Mouse (Mus musculus): ENCODE measurements at regions not wholly inside any gene's neighbourhood (a gene's known extent, or its start where the extent isn't known, plus 50 kb on each side); places are given as distances from the start of the nearest gene placed in this dataset.
A peak's percentile ranks its signal among the peaks of the same experiment; 100 is the strongest.

GRCm38 (mm10) chr4:119018573-119018972, 57.2 kb downstream of the Lao1 start:
- Histone ChIP-seq H3K36me3 (no peaks in the 10 kb centered on the region), H3K27me3 (no peaks in the 10 kb centered on the region), H3K4me3 (no peak overlapping the region), H3K9ac (replicated peaks) (no peak overlapping the region), H3K4me2 (replicated peaks) (no peak overlapping the region), H3K27ac (replicated peaks) (no peak overlapping the region), H3K9me3 (no peaks in the 10 kb centered on the region), H3K4me1 (peaks cover 10% of the 10 kb centered on the region)
- 65% methylated on average over 6 of the region's 6 CpGs for WGBS
- ATAC-seq (replicated peaks), result no peak

- WGBS, result 38% methylated on average over 12 of the region's 12 CpGs
- no peak overlapping the region for H3K9ac ChIP-seq (replicated peaks)
- H3K36me3 ChIP-seq, result no peaks in the 10 kb centered on the region
- no peaks in the 10 kb centered on the region for H3K9me3 ChIP-seq
- H3K4me3 ChIP-seq, result no peak overlapping the region
- no peaks in the 10 kb centered on the region for H3K27me3 ChIP-seq
- peak; percentile 55 for ATAC-seq (replicated peaks)
- H3K4me1 ChIP-seq, result peaks cover 10% of the 10 kb centered on the region
- H3K27ac ChIP-seq (replicated peaks), result peak overlapping the region; percentile 59
- H3K4me2 ChIP-seq (replicated peaks), result no peak overlapping the region; the same call in 1 of the 2 replicates
Observed at GRCm38 (mm10) chr4:119019013-119019781, 57.8 kb downstream of the Lao1 start.

DNA sequence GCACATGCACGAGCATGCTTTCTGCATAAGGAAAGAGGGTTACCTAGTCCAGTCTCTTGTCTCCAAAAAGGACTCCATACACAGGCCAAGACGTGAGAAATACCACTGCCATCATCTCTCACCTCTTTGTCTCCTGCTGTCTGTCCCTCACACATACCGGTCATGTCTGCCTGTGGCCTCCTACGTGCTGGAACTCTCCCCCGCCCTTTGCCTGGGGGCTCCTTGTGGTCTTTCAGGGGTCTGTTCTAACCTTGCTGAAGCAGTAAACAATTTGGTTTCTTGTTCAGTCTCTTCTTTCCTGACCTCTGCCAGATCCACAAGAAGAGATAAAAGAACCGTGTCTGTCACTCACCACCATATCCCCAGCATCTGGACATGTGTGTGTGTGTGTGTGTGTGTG, 61.0 kb downstream of the Lao1 start:
- Histone ChIP-seq H3K36me3 (no peaks in the 10 kb centered on the region), H3K27ac (replicated peaks) (no peak overlapping the region), H3K9ac (replicated peaks) (no peak overlapping the region), H3K4me3 (no peak overlapping the region), H3K27me3 (no peaks in the 10 kb centered on the region), H3K4me2 (replicated peaks) (no peak overlapping the region), H3K9me3 (no peaks in the 10 kb centered on the region), H3K4me1 (peaks cover 10% of the 10 kb centered on the region)
- WGBS, result 70% methylated on average over 6 of the region's 6 CpGs
- no peak for ATAC-seq (replicated peaks)

DNA sequence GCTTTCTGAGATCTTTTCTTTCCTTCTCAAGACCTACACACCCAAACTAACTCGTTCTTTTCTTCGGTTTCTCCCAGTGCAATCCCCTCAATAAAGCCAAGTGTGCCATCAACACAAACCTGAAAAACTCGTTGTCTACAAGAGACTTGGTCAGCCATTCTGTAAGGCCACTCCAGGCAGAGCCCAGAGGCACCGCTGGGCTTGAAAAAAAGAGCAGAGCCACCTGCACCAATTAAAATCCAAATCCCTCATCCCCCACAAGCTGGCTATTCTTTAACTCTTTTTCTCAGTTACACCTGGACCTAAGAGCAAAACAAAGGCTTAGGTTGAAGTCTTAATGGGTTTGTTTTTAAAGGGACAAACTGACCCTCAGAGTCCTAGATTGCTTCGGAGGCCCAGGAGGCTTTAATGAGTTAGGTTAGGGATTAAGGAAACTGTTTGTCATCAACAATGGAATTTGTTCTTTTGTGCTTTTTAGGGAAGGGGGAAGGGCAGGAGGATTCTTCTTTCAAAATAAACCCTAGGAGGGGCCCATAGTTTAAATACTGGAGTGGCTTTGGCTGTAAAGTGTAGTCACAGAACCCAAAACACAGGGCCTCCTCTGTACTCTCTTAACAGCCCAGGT, 65.0 kb downstream of the Lao1 start:
- H3K9me3 ChIP-seq, result no peaks in the 10 kb centered on the region
- H3K4me2 ChIP-seq (replicated peaks), result no peak overlapping the region
- no peak for ATAC-seq (replicated peaks)
- no peaks in the 10 kb centered on the region for H3K36me3 ChIP-seq
- H3K9ac ChIP-seq (replicated peaks), result no peak overlapping the region
- H3K4me3 ChIP-seq, result no peak overlapping the region
- 5% methylated on average over 5 of the region's 5 CpGs for WGBS
- no peak overlapping the region for H3K27ac ChIP-seq (replicated peaks)
- no peaks in the 10 kb centered on the region for H3K27me3 ChIP-seq
- peaks cover 8% of the 10 kb centered on the region for H3K4me1 ChIP-seq

- no peak overlapping the region for H3K4me3 ChIP-seq
- no peaks in the 10 kb centered on the region for H3K36me3 ChIP-seq
- 29% methylated on average over 8 of the region's 8 CpGs for WGBS
- H3K4me2 ChIP-seq (replicated peaks), result no peak overlapping the region
- no peak overlapping the region for H3K9ac ChIP-seq (replicated peaks)
- peaks cover 8% of the 10 kb centered on the region for H3K4me1 ChIP-seq
- H3K27me3 ChIP-seq, result no peaks in the 10 kb centered on the region
- no peaks in the 10 kb centered on the region for H3K9me3 ChIP-seq
- no peak for ATAC-seq (replicated peaks)
- H3K27ac ChIP-seq (replicated peaks), result no peak overlapping the region
Observed at GRCm38 (mm10) chr4:119028208-119028821, 66.9 kb downstream of the Lao1 start.

- H3K4me2 ChIP-seq (replicated peaks), result no peak overlapping the region
- H3K27ac ChIP-seq (replicated peaks), result no peak overlapping the region
- no peaks in the 10 kb centered on the region for H3K36me3 ChIP-seq
- 69% methylated on average over 7 of the region's 7 CpGs for WGBS
- no peak overlapping the region for H3K4me3 ChIP-seq
- no peaks in the 10 kb centered on the region for H3K9me3 ChIP-seq
- no peaks in the 10 kb centered on the region for H3K27me3 ChIP-seq
- no peak for ATAC-seq (replicated peaks)
- H3K9ac ChIP-seq (replicated peaks), result no peak overlapping the region
- peaks cover 8% of the 10 kb centered on the region for H3K4me1 ChIP-seq
Observed at GRCm38 (mm10) chr4:119029091-119029490, 67.7 kb downstream of the Lao1 start.

- no peak overlapping the region for H3K4me2 ChIP-seq (replicated peaks)
- no peak overlapping the region for H3K9ac ChIP-seq (replicated peaks)
- H3K27ac ChIP-seq (replicated peaks), result no peak overlapping the region
- no peaks in the 10 kb centered on the region for H3K9me3 ChIP-seq
- peaks cover 8% of the 10 kb centered on the region for H3K4me1 ChIP-seq
- no peaks in the 10 kb centered on the region for H3K36me3 ChIP-seq
- no peak overlapping the region for H3K4me3 ChIP-seq
- 73% methylated on average over 6 of the region's 6 CpGs for WGBS
- no peaks in the 10 kb centered on the region for H3K27me3 ChIP-seq
- ATAC-seq (replicated peaks), result no peak
Observed at GRCm38 (mm10) chr4:119029735-119030134, 68.4 kb downstream of the Lao1 start.

GRCm38 (mm10) chr4:119030865-119031264, 69.5 kb downstream of the Lao1 start:
- Histone ChIP-seq H3K4me3 (no peak overlapping the region), H3K36me3 (no peaks in the 10 kb centered on the region), H3K27ac (replicated peaks) (no peak overlapping the region), H3K27me3 (no peaks in the 10 kb centered on the region), H3K9ac (replicated peaks) (no peak overlapping the region), H3K9me3 (no peaks in the 10 kb centered on the region), H3K4me2 (replicated peaks) (no peak overlapping the region), H3K4me1 (peaks cover 8% of the 10 kb centered on the region)
- no peak for ATAC-seq (replicated peaks)
- WGBS, result 53% methylated on average over 5 of the region's 5 CpGs

DNA sequence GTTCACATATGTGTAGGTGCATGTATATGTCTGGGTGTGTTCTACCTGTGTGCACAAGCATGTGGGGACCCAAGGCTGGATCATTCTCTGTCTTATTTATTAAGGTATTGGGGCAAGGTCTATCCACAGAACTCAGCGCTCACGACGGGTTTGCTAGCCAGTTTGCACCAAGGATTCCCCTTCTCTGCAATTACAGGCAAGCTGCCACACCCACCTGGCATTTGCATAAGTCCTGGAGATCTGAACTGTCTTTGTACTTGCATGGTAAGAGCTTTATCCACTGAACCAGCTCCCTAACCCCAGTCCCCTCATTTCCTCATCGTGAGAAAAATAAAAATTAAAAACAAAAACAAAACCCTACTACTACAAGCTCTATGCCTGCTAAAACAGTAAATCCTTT, 71.6 kb downstream of the Lao1 start:
- H3K4me2 ChIP-seq (replicated peaks), result no peak overlapping the region
- no peak overlapping the region for H3K27ac ChIP-seq (replicated peaks)
- WGBS, result 60% methylated on average over 4 of the region's 4 CpGs
- H3K4me1 ChIP-seq, result peaks cover 6% of the 10 kb centered on the region
- no peaks in the 10 kb centered on the region for H3K36me3 ChIP-seq
- no peak overlapping the region for H3K4me3 ChIP-seq
- no peak for ATAC-seq (replicated peaks)
- no peak overlapping the region for H3K9ac ChIP-seq (replicated peaks)
- H3K27me3 ChIP-seq, result no peaks in the 10 kb centered on the region
- H3K9me3 ChIP-seq, result no peaks in the 10 kb centered on the region

DNA sequence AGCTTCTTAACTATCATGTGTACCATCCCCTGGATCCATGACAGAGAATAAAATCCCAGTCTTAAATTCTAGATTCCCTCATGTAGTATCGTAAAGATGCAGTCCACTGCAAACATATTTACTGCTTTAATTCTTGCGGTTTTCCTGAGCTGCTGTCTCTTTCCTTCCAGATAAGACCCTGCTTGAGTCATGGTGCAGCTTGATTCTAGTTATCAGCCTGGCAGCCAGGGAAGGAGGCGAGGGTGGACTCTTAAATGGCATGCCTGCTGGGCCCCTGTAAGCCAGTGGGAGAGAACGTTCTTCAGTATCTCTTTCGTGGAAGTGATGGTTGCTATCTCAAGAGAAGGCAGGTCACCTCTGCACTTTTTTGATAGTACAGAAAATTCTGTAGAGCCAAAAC, 71.9 kb upstream of the Slc2a1 start:
- no peak for ATAC-seq (replicated peaks)
- no peaks in the 10 kb centered on the region for H3K36me3 ChIP-seq

DNA sequence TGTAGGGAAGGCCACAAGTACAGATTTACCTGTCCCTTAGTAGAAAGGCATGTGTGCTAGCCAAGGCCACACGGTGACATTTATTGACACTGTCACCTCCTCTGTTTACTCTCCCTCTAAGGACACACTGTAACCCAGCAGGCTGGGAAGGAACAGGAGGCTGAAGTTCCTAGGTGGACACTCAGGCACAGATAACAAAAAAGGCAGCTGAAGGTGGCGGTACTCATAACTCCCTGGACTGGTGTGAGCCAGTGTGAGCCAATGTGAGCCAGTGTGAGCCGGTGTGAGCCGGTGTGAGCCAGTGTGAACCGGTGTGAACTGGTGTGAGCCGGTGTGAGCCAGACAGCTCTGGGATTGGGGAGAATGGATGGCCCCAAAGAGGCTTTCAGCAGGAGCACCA, 68.5 kb upstream of the Slc2a1 start:
- Histone ChIP-seq H3K4me1 (peaks cover 3% of the 10 kb centered on the region; the same call in 1 of the 2 replicates), H3K27ac (replicated peaks) (no peak overlapping the region), H3K9me3 (no peaks in the 10 kb centered on the region), H3K4me2 (replicated peaks) (no peak overlapping the region), H3K27me3 (no peaks in the 10 kb centered on the region), H3K36me3 (no peaks in the 10 kb centered on the region), H3K4me3 (no peak overlapping the region), H3K9ac (replicated peaks) (no peak overlapping the region)
- WGBS, result 95% methylated on average over 6 of the region's 6 CpGs
- no peak for ATAC-seq (replicated peaks)

More for the DNA sequence above, 71.9 kb upstream of the Slc2a1 start:
- no peaks in the 10 kb centered on the region for H3K9me3 ChIP-seq
- no peak overlapping the region for H3K4me3 ChIP-seq
- H3K27ac ChIP-seq (replicated peaks), result no peak overlapping the region
- H3K4me2 ChIP-seq (replicated peaks), result no peak overlapping the region
- WGBS, result 89% methylated on average over 5 of the region's 5 CpGs
- H3K27me3 ChIP-seq, result no peaks in the 10 kb centered on the region
- no peak overlapping the region for H3K9ac ChIP-seq (replicated peaks)
- no peaks in the 10 kb centered on the region for H3K4me1 ChIP-seq

DNA sequence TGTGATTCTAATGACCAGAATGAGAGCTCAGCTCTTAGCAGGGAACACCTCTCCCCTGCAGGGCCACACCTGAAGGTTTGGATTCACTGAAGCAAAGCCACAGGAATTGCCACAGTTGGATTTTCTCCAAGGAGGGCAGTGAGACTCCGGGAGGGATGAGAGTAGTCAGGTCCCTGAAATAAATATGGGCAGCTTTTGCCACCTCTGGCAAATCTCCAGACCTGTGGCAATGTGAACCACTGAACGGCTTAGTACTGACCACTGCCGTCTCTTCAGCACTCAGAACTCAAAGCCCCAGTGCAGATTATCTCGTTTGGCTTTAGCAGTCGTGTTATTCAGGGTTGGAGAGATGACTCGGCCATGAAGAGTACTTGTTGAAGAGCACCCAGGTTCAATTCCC, 66.9 kb upstream of the Slc2a1 start:
- 62% methylated on average over 6 of the region's 6 CpGs for WGBS
- Histone ChIP-seq H3K27ac (replicated peaks) (no peak overlapping the region), H3K9ac (replicated peaks) (no peak overlapping the region), H3K9me3 (no peaks in the 10 kb centered on the region), H3K4me2 (replicated peaks) (no peak overlapping the region), H3K36me3 (no peaks in the 10 kb centered on the region), H3K4me1 (peaks cover 8% of the 10 kb centered on the region; the same call in 1 of the 2 replicates), H3K4me3 (no peak overlapping the region), H3K27me3 (no peaks in the 10 kb centered on the region)
- no peak for ATAC-seq (replicated peaks)

Measured in forebrain, embryonic 15.5 days (tissue).